Mouse (Mus musculus): ENCODE data around the gene H2al1o.
"Not testable (repeated sequence)": the region's sequence is repeated elsewhere in the genome, so short reads cannot be mapped to it uniquely, and the experiment has no call there.

The H2al1o gene

GRCm38 (mm10) chrX:9572309-9572708 is at the start of gene H2al1o:
Gene H2al1o, minus strand, starts transcription at chrX:9572409.
- in situ Hi-C loops (cut with MboI, MseI): not testable (repeated sequence)

- in situ Hi-C loops (cut with MboI, MseI): not testable (repeated sequence)
Observed at GRCm38 (mm10) chrX:9598036-9598435, 25.8 kb upstream of the H2al1o start.

GRCm38 (mm10) chrX:9536881-9537280 is 35.3 kb downstream of the H2al1o start:
- in situ Hi-C loops (cut with MboI, MseI): no loop called here

Data from regulatory T cell (primary cell).